Mouse (Mus musculus) testis, adult 2 months (tissue): ENCODE measurements around the gene Pcbp2.

ENCODE experiments used
- CTCF ChIP-seq: fragments of 200-500 bp; IDR thresholded peaks from 2 replicates; pipeline ENCODE4 v1.5.1; 2012; ENCODE audit warnings: low read depth, mild to moderate bottlenecking, inconsistent platforms, low read length, moderate library complexity; ENCODE audit not compliant: control insufficient read depth, insufficient read depth, insufficient replicate concordance
- POLR2A ChIP-seq: fragments of 200-500 bp; IDR thresholded peaks from 2 replicates; pipeline ENCODE4 v1.6.1; 2012; ENCODE audit warnings: low read depth, mild to moderate bottlenecking, inconsistent platforms, low read length, moderate library complexity; ENCODE audit not compliant: control insufficient read depth

- TF ChIP-seq CTCF (no peak), POLR2A (no peak)
Measured at GRCm38 (mm10) chr15:102473246-102473645, 2.9 kb downstream of the Pcbp2 start.
